Mouse (Mus musculus) heart, adult 9 months (tissue): ENCODE measurements around the gene Rbfox2.

Source experiments
- DNase-seq, 2 experiments: peaks; one replicate each; pipeline ENCODE4 v3.0.0; 2022; ENCODE audit warnings: low spot score in 2 of 2

Rbfox2 gene

DNA sequence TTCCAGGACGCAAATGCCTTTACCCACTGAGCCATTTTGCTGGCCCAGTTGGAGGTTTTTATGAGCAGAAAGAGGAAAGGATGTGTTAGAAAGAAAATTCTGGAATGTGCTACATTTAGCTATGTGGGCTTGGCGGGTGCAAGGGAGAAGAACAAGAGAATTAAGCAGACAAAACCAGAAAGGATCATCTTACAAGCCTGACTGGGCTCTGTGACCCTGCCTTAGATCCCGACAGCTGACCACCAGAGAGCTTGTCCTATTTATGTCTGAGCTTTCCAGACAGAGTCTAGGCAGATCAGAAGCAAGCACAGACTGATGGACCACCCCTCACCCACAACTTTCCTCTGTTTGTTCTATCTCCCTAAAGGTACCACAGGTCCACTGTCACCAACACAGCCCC, 275.5 kb downstream of the Rbfox2 start:
- DNase-seq, result no peak

DNA sequence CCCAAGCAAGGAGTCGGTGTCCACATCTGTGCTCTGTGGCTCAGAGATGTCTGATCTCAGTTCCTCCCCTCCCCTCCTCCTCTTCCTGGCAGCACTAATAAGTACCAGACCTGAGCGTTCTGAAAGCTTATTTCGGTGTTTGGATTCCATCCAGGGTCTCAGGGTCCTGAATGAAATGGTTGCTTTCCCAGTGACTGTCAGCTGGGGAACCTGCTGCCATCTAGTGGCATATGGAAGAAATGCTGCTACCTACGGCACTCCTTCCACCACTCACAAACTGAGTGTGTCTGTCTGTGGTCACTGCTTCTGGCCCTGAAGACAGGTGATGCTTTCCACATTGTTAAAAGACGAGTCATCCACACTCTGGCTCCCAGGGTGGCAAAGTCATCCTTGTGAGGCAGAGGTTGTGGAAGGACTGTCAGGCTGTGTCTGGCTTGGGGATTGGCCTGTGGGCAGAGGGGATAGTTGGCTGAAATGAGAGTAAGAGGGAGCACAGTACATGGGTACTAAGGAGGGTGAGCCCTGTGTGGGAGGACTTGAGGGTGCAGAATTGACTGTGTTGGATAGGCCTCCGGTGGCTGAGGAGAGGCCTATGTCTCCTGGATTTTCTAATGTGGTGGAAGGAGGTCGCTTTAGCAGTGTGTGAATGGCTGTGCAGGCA, 277.3 kb downstream of the Rbfox2 start:
- peak; percentile 81 to 83 for DNase-seq
